Mouse (Mus musculus) myocyte (in vitro differentiated cells): ENCODE data around the gene Atf4.

Experiments used
- MAX ChIP-seq: IDR thresholded peaks from one replicate; pipeline ENCODE4 v1.6.1; 2011; ENCODE audit warnings: low read depth, mild to moderate bottlenecking, control low read depth
- POLR2A ChIP-seq: IDR thresholded peaks from one replicate; pipeline ENCODE4 v1.6.1; 2011; ENCODE audit warnings: low read depth, mild to moderate bottlenecking, control low read depth, moderate library complexity; ENCODE audit not compliant: insufficient read length

GRCm38 (mm10) chr15:80256656-80257601 is 1.9 kb downstream of the Atf4 start:
- no peak for TF ChIP-seq MAX
- no peak for TF ChIP-seq POLR2A
